Mouse (Mus musculus) intestine, embryonic 14.5 days (tissue): ENCODE results near the gene Slc5a6. TPM values are rescaled to one million over a fixed set of nuclear protein-coding genes. Genes with fewer than 3 reads are reported as not detected.

Experiments used
- ATAC-seq: fragments of 200-750 bp; cut with Nextera tagmentation; replicated peaks from 2 replicates; pipeline ENCODE4 v1.8.0; 2017; ENCODE audit warnings: low read depth, moderate number of reproducible peaks, moderate TSS enrichment, moderate library complexity; ENCODE audit not compliant: low FRiP score, low TSS enrichment
- DNase-seq: peaks from one replicate; pipeline ENCODE4 v3.0.0-alpha.2; 2018; ENCODE audit warnings: low spot score
- H3K27ac ChIP-seq: fragments of 300-500 bp; sonication (generic); 2 replicates; pipeline ENCODE4 v1.5.1; 2014; ENCODE audit warnings: low read depth, mild to moderate bottlenecking, control low read depth
- H3K27me3 ChIP-seq: fragments of 300-500 bp; sonication (generic); replicated peaks from 2 replicates; pipeline ENCODE4 v1.6.1; 2014; ENCODE audit warnings: low read length, control low read depth; ENCODE audit not compliant: control insufficient read depth, insufficient read depth
- H3K36me3 ChIP-seq: fragments of 300-500 bp; sonication (generic); 2 replicates; pipeline ENCODE4 v1.6.1; 2014; ENCODE audit warnings: low read length, control low read depth; ENCODE audit not compliant: control insufficient read depth, insufficient read depth
- H3K4me1 ChIP-seq: fragments of 300-500 bp; sonication (generic); replicated peaks from 2 replicates; pipeline ENCODE4 v1.6.1; 2014; ENCODE audit warnings: low read length, control low read depth, mixed read lengths; ENCODE audit not compliant: control insufficient read depth, insufficient read depth
- H3K4me2 ChIP-seq: fragments of 300-500 bp; sonication (generic); 2 replicates; pipeline ENCODE4 v1.6.1; 2014; ENCODE audit warnings: low read length
- H3K4me3 ChIP-seq: fragments of 300-500 bp; sonication (generic); 2 replicates; pipeline ENCODE4 v1.5.1; 2014; ENCODE audit warnings: low read depth, low read length, control low read depth, mixed read lengths
- H3K9ac ChIP-seq: fragments of 300-500 bp; sonication (generic); 2 replicates; pipeline ENCODE4 v1.6.1; 2014; ENCODE audit warnings: mild to moderate bottlenecking, low read length
- H3K9me3 ChIP-seq: fragments of 300-500 bp; sonication (generic); 2 replicates; pipeline ENCODE4 v1.6.1; 2016; ENCODE audit warnings: low read length, control low read depth; ENCODE audit not compliant: control insufficient read depth
- WGBS: fragments of 180-500 bp; shearing (Covaris S2); extraction: QIAGEN DNeasy Blood & Tissue Kit; methylation state at CpG from one replicate; pipeline ENCODE4 v1.1.7; 2014; 5-methylcytosine and 5-hydroxymethylcytosine counted together
- polyA plus RNA-seq: library from polyadenylated mRNA; unstranded; fragments of >200 nt; fragmentation: Nextera tagmentation; extraction: Ambion mirVana; gene quantifications from 2 replicates; pipeline ENCODE4 v1.2.1, GENCODE M21; 2014

Gene Slc5a6
- 12.2 and 12.3 TPM in 2 replicates for polyA plus RNA-seq

DNA sequence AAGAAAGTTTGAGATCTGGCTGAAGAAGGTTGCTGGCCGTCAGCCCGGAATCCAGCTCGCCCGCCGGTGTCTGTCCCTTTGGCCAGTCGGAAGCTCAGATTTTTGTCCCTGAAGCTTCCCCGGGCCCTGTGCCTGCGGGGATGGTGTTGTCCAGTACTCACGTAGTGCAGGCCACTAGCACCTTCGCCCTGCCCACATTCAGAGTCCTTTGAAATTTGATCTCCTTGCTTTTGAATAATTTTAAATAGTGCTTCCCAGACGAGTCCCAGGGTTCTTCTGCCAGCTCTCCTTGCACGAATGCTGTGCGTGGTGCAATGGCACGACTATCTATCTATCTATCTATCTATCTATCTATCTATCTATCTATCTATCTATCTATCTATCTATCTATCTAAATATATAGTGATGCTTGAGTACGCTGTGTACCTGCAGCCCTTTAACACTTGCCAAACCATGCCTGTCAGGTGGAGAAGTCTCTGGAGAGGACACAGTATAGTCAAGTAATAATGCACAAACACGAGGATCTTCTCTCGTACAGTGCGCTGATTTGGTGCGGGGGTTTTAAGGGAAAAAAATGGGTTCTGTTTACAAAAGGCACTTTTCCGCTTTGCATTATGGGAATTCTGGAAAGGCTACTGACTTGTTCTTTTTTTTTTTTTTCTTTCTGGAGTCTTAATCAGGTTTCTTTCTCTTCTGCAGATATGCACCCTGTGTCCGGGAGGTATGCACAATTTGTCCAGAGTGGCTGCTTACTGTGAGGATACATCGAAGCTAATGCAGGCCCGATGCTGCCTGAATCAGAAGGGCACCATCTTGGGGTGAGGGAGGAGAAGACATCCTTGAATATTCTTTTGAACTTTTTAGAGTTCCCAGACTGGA, at the start of gene Slc5a6:
Slc5a6 (minus strand) TSS at position 162 of the 879 bp plus-strand sequence.
- ATAC-seq (peak; percentile 28), DNase-seq (peak; percentile 78)
- peaks cover 8% of the 10 kb centered on the region; the same call in 1 of the 2 replicates for H3K36me3 ChIP-seq
- peaks cover 9% of the 10 kb centered on the region; the same call in 1 of the 2 replicates for H3K4me1 ChIP-seq
- H3K27me3 ChIP-seq: no peaks in the 10 kb centered on the region
- under 1% methylated on average over 23 of the region's 23 CpGs for WGBS
- H3K9me3 ChIP-seq: no peaks in the 10 kb centered on the region
- H3K9ac ChIP-seq: peak within 1 kb of the TSS; percentile 80
- H3K4me2 ChIP-seq: peak within 1 kb of the TSS; percentile 77
- H3K4me3 ChIP-seq: peak within 1 kb of the TSS; percentile 61
- peak within 1 kb of the TSS; percentile 89 for H3K27ac ChIP-seq

- Histone ChIP-seq H3K27me3 (peaks cover 85% of the 10 kb centered on the region), H3K4me1 (peaks cover 16% of the 10 kb centered on the region; the same call in 1 of the 2 replicates), H3K9ac (no peak overlapping the region), H3K9me3 (no peaks in the 10 kb centered on the region), H3K36me3 (no peaks in the 10 kb centered on the region), H3K4me2 (peak overlapping the region; percentile 44), H3K27ac (no peak overlapping the region), H3K4me3 (peak overlapping the region; percentile 27; the same call in 1 of the 2 replicates)
- 31% methylated on average over 11 of the region's 11 CpGs for WGBS
- DNase-seq (no peak), ATAC-seq (no peak)
These were observed 47.2 kb upstream of the Slc5a6 start for GRCm38 (mm10) chr5:31095711-31096480.

GRCm38 (mm10) chr5:31094799-31095691, 46.3 kb upstream of the Slc5a6 start:
- WGBS: under 1% methylated on average over 59 of the region's 59 CpGs
- Histone ChIP-seq H3K36me3 (no peaks in the 10 kb centered on the region), H3K9ac (no peak overlapping the region), H3K4me3 (peak overlapping the region; percentile 27), H3K9me3 (no peaks in the 10 kb centered on the region), H3K4me1 (peaks cover 16% of the 10 kb centered on the region; the same call in 1 of the 2 replicates), H3K4me2 (peak overlapping the region; percentile 44), H3K27ac (no peak overlapping the region), H3K27me3 (peaks cover 93% of the 10 kb centered on the region)
- ATAC-seq (no peak; the same call in 1 of the 2 replicates), DNase-seq (peak; percentile 67)

DNA sequence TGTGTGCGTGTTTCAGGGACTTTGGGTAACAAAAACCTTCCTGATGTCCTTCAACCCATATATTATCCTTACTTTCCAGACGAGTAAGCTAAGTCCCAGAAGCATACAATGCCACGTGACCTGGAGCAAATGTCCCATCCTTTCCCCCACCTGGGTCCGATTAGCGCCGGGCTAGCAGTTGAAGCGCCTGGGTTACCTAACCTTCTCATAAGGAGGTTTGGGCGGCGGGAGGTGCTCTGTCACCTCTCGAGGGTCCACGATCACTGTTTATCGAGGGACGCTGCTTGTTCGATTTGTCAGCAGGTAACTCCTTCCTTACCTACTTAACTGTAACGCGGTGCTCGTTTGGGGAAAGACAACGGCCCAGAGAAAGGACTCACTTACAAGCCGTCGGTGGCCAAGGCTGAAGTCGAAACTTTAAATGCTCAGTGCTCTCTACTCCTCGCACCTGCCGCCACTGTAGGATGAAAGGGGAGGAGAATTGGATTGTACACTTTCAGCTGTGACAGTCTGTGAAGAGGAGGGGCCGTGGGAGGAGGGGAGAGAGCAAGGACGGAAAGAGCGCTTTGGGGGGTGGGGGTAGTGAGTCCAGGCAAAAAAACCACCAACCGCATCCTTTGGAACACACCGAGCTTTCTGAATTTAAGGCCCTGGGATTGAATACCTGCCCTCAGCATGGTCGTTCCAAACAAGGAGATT, 45.5 kb upstream of the Slc5a6 start:
- 3% methylated on average over 29 of the region's 29 CpGs for WGBS
- peak; percentile 62 for DNase-seq
- peak overlapping the region; percentile 44; the same call in 1 of the 2 replicates for H3K4me2 ChIP-seq
- no peaks in the 10 kb centered on the region for H3K9me3 ChIP-seq
- no peak overlapping the region for H3K27ac ChIP-seq
- peaks cover 16% of the 10 kb centered on the region; the same call in 1 of the 2 replicates for H3K4me1 ChIP-seq
- H3K36me3 ChIP-seq: no peaks in the 10 kb centered on the region
- no peak overlapping the region for H3K9ac ChIP-seq
- no peak for ATAC-seq
- peak overlapping the region; percentile 27; the same call in 1 of the 2 replicates for H3K4me3 ChIP-seq
- H3K27me3 ChIP-seq: peaks cover 97% of the 10 kb centered on the region

GRCm38 (mm10) chr5:31093151-31094041, 44.7 kb upstream of the Slc5a6 start:
- DNase-seq: peak; percentile 74
- Histone ChIP-seq H3K9ac (no peak overlapping the region), H3K4me1 (peaks cover 16% of the 10 kb centered on the region; the same call in 1 of the 2 replicates), H3K4me3 (peak overlapping the region; percentile 39), H3K27me3 (peaks cover 97% of the 10 kb centered on the region), H3K4me2 (peak overlapping the region; percentile 53), H3K36me3 (no peaks in the 10 kb centered on the region), H3K27ac (no peak overlapping the region), H3K9me3 (no peaks in the 10 kb centered on the region)
- WGBS: under 1% methylated on average over 46 of the region's 54 CpGs
- ATAC-seq: peak; percentile 50; the same call in 1 of the 2 replicates

GRCm38 (mm10) chr5:31092231-31092975, 43.7 kb upstream of the Slc5a6 start:
- DNase-seq (peak; percentile 60), ATAC-seq (no peak)
- peak overlapping the region; percentile 53 for H3K4me2 ChIP-seq
- peak overlapping the region; percentile 39 for H3K4me3 ChIP-seq
- H3K9ac ChIP-seq: no peak overlapping the region
- peaks cover 94% of the 10 kb centered on the region for H3K27me3 ChIP-seq
- no peaks in the 10 kb centered on the region for H3K9me3 ChIP-seq
- peaks cover 16% of the 10 kb centered on the region; the same call in 1 of the 2 replicates for H3K4me1 ChIP-seq
- 2% methylated on average over 53 of the region's 53 CpGs for WGBS
- no peak overlapping the region for H3K27ac ChIP-seq
- H3K36me3 ChIP-seq: no peaks in the 10 kb centered on the region
